Mouse (Mus musculus): ENCODE measurements around the gene B3gnt8. TPM values are rescaled to one million over a fixed set of nuclear protein-coding genes. Genes with fewer than 3 reads are reported as not detected.
"Not testable (repeated sequence)": the region's sequence is repeated elsewhere in the genome, so short reads cannot be mapped to it uniquely, and the experiment has no call there.

Gene B3gnt8
- polyA plus RNA-seq (2015; fragmentation: Nextera tagmentation; extraction: Ambion mirVana) = 13.5 and 13.8 TPM in 2 replicates

DNA sequence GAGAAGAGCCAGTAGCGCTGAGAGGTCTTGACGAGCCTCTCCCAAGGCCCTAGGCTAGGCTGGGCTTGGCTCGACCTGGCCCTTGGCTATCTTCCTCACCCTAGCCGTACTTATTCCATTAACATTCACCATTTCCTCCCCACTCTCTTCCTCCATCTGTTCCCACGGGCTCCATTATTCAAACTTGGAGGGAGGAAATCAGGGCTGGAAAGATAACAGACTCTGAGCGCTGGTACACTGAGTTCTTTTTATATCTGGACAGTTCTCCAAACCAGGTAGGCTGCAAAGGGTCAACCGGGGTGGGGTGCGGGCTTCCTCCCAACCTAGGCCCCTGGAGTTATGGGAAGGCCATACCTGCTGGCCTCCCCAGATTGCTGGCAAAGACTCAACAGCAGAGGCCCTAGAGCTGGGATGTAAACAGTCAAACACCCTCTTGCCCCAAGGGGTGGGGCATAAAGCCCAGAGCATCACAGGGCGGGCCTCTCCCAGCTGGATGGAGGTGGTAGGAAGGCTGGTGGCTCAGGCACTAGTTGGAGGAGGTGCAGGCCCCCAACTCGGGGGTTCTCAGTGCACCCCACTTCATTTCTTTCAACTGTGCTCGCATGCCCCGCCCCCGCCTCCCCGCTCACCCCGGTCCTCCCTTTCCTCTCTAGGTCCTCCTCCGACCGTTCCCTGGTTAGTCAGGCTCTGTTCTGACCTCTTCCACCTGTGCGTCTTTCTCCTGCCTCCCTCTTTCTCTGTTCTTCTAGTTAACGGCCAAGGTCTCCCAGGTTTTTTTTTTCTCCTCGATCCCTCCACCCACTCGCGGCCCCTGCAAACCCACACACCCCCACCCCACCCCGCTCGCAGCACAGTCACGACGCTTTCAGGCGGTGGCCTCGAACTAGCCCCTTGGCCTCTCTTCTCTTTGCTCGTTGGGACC lies at the start of gene B3gnt8:
B3gnt8 (plus strand) TSS at position 146 of the 922 bp plus-strand sequence.
- H3K9ac ChIP-seq = peak within 1 kb of the TSS; percentile 48
- peak within 1 kb of the TSS; percentile 66 for H3K27ac ChIP-seq (replicated peaks)
- ATAC-seq (ENCODE audit: insufficient number of reproducible peaks, low FRiP score, low TSS enrichment, low read depth) = no peak
- H3K4me3 ChIP-seq (replicated peaks) = peak within 1 kb of the TSS; percentile 48
- 18% methylated on average over 29 of the region's 29 CpGs for WGBS
- no peaks in the 10 kb centered on the region for H3K27me3 ChIP-seq
- peak within 1 kb of the TSS; percentile 78 for H3K4me2 ChIP-seq (replicated peaks)
- peaks cover 42% of the 10 kb centered on the region for H3K36me3 ChIP-seq
- H3K4me1 ChIP-seq = peaks cover 35% of the 10 kb centered on the region
- no peaks in the 10 kb centered on the region for H3K9me3 ChIP-seq (replicated peaks)

DNA sequence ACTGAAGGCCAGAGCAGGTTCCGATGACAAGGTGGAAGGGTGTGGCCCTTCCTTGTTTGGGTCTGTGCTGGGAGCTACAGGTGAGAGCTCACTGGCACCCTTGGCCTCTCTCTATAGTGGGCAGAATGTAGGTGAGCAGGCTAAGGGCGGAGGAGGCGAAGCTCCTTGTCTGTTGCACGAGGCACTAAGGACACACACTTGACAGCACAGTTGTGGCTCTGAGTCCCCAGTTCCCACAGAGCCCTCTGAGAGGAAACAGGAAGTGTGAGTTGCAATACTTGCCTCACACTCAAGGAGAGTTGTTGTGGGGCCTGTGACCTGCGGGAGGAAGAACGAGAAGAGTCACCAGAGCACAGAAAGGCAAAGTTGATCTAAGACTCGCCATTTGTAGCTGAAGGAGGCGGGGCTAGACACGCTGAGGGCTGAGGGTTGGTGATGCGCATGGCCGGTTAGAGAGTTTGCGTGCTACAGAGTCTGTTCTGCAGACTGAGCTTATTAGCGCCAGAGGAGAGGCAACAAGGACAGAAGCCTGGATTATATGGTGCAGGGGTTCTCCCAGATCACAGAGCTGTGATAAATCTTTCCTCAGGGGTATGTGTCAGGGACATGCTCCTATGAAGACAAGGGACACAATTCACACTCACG lies 49.5 kb upstream of the B3gnt8 start:
- not testable (repeated sequence) for H3K36me3 ChIP-seq; H3K27me3 ChIP-seq; H3K9ac ChIP-seq; H3K4me1 ChIP-seq; H3K9me3 ChIP-seq (replicated peaks); ATAC-seq (ENCODE audit: insufficient number of reproducible peaks, low FRiP score, low TSS enrichment, low read depth); H3K4me3 ChIP-seq (replicated peaks); H3K4me2 ChIP-seq (replicated peaks)
- peak overlapping the region; percentile 77 for H3K27ac ChIP-seq (replicated peaks)
- WGBS = 62% methylated on average over 12 of the region's 14 CpGs

DNA sequence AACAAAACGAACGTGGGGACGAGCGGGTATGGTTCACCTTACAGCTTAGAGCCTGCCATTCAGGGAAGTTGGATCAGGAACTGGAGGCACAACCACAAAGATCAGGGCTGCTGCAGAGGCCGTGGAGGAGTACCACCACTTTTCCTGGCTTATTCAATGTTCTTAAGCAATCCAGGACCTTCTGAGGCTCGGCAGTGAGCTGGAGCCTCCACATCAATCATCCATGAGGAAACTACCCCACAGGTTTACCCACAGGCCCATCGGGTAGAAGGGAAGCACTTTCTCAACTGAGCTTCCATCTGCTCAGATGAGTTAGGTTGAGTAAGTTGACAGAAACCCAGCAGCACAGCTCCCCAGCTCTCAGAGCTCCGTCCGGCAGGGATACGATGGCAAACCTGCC lies 47.0 kb upstream of the B3gnt8 start:
- Histone ChIP-seq H3K4me3 (replicated peaks) (no peak overlapping the region), H3K9me3 (replicated peaks) (no peaks in the 10 kb centered on the region), H3K36me3 (no peaks in the 10 kb centered on the region), H3K27me3 (no peaks in the 10 kb centered on the region), H3K4me1 (0 out of 2 replicates have a peak, but pooled peaks cover 4% of the 10 kb centered on the region), H3K27ac (replicated peaks) (no peak overlapping the region), H3K9ac (no peak overlapping the region), H3K4me2 (replicated peaks) (no peak overlapping the region)
- WGBS = 84% methylated on average over 10 of the region's 10 CpGs
- no peak for ATAC-seq (ENCODE audit: insufficient number of reproducible peaks, low FRiP score, low TSS enrichment, low read depth)

DNA sequence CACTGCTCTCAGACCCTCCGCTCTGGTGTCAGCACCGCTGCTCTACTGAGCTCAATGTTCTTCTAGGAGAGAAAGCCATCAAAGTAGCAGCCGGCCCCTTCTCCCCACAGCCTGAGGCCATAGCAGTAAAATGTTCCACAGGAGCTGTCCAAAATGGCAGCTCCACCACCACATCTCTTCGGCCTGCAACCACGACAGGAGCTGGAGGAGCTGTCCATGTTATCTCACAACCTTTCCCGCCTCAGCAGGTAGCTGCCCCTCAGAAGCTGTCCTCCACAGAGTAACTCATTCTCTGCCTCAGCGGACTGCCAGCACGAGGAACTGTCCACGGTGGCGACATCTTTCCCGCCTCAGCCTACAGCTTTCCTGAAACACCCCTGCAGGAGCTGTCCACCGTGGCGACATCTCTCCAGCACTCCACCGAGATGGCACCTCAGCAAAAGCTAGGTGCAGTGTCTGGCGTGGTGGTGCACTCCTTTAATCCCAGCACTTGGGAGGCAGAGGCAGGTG lies 44.1 kb upstream of the B3gnt8 start:
- no peak for ATAC-seq (ENCODE audit: insufficient number of reproducible peaks, low FRiP score, low TSS enrichment, low read depth)
- no peak overlapping the region for H3K9ac ChIP-seq
- no peaks in the 10 kb centered on the region for H3K4me1 ChIP-seq
- H3K9me3 ChIP-seq (replicated peaks) = no peaks in the 10 kb centered on the region
- no peak overlapping the region for H3K4me2 ChIP-seq (replicated peaks)
- no peaks in the 10 kb centered on the region for H3K36me3 ChIP-seq
- 87% methylated on average over 15 of the region's 15 CpGs for WGBS
- H3K4me3 ChIP-seq (replicated peaks) = no peak overlapping the region
- H3K27me3 ChIP-seq = no peaks in the 10 kb centered on the region
- no peak overlapping the region for H3K27ac ChIP-seq (replicated peaks)

GRCm38 (mm10) chr7:25584651-25585050 lies 41.8 kb upstream of the B3gnt8 start:
- Histone ChIP-seq H3K4me2 (replicated peaks) (no peak overlapping the region), H3K27me3 (no peaks in the 10 kb centered on the region), H3K4me1 (no peaks in the 10 kb centered on the region), H3K27ac (replicated peaks) (no peak overlapping the region), H3K9me3 (replicated peaks) (no peaks in the 10 kb centered on the region), H3K9ac (no peak overlapping the region), H3K36me3 (no peaks in the 10 kb centered on the region), H3K4me3 (replicated peaks) (no peak overlapping the region)
- ATAC-seq (ENCODE audit: insufficient number of reproducible peaks, low FRiP score, low TSS enrichment, low read depth) = no peak
- WGBS = 86% methylated on average over 5 of the region's 5 CpGs

DNA sequence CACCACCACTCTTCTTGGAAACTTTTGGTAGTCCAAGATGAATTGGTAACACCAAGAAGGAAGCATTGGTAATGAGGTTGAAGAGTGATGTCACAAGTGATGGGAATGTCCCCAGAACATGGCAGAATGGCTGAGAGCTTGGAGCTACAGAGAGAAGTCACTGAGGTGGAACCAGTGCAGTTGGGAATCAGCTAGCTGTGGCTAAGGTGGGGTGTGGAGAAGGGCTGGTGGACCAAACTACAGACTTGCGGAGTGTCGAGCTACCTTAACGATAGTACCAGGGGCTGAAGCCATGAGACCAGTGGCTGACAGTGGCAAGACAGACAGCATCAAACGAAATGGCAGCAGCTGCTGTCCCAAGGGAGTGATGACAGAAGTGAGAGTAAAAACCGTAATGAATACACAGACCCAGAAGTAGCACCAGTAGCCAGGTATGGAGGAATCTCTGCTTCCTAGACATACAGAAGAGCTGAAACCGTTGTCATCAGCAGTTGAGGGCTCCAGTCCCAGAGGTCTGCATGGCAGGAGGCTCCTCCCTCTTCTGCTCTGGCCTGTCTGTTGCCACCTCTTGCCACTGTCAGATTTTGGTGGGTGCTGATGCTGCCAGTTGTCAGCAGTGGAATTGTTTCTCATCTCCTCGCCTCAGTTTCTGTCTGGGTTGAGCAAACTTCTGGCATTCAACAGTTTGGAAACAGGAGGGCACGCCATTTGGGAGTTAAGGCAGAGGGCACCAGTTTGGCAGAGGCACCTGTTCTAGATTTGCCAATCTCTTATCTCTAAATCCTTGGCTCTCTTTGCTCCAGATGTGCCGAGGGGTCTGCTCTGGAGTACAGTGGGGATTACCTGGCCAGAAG lies 40.9 kb upstream of the B3gnt8 start:
- no peaks in the 10 kb centered on the region for H3K27me3 ChIP-seq
- H3K27ac ChIP-seq (replicated peaks) = no peak overlapping the region
- H3K36me3 ChIP-seq = no peaks in the 10 kb centered on the region
- no peaks in the 10 kb centered on the region for H3K9me3 ChIP-seq (replicated peaks)
- no peak overlapping the region for H3K4me2 ChIP-seq (replicated peaks)
- no peak overlapping the region for H3K4me3 ChIP-seq (replicated peaks)
- H3K4me1 ChIP-seq = no peaks in the 10 kb centered on the region
- H3K9ac ChIP-seq = no peak overlapping the region
- 76% methylated on average over 9 of the region's 9 CpGs for WGBS
- no peak for ATAC-seq (ENCODE audit: insufficient number of reproducible peaks, low FRiP score, low TSS enrichment, low read depth)

DNA sequence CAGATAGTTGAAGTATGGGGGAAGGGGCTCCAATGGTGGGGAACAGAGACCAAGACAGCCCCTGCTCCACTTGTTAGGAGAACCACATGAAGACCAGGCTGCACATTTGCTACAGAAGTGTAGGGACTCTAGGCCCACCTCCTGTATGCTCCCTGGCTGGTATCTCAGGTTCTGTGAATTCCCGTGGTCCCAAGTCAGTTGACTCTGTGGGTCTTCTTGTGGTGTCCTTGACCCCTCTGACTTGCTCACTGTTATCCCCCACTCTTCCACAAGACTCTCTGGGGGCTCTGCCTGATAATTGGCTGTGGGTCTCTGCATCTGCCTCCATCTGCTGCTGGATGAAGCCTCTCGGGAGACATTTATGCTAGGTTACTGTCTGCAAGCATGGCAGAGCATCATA lies 35.2 kb upstream of the B3gnt8 start:
- Histone ChIP-seq H3K27me3 (no peaks in the 10 kb centered on the region), H3K36me3 (no peaks in the 10 kb centered on the region), H3K27ac (replicated peaks) (no peak overlapping the region), H3K4me3 (replicated peaks) (no peak overlapping the region), H3K9me3 (replicated peaks) (no peaks in the 10 kb centered on the region), H3K4me1 (no peaks in the 10 kb centered on the region), H3K4me2 (replicated peaks) (no peak overlapping the region), H3K9ac (no peak overlapping the region)
- WGBS = 70% methylated on average over 2 of the region's 2 CpGs
- no peak for ATAC-seq (ENCODE audit: insufficient number of reproducible peaks, low FRiP score, low TSS enrichment, low read depth)

GRCm38 (mm10) chr7:25593859-25594258 lies 32.6 kb upstream of the B3gnt8 start:
- Histone ChIP-seq H3K9me3 (replicated peaks) (no peaks in the 10 kb centered on the region), H3K4me3 (replicated peaks) (no peak overlapping the region), H3K4me2 (replicated peaks) (no peak overlapping the region), H3K36me3 (no peaks in the 10 kb centered on the region), H3K4me1 (no peaks in the 10 kb centered on the region), H3K9ac (no peak overlapping the region), H3K27me3 (no peaks in the 10 kb centered on the region), H3K27ac (replicated peaks) (no peak overlapping the region)
- no peak for ATAC-seq (ENCODE audit: insufficient number of reproducible peaks, low FRiP score, low TSS enrichment, low read depth)
- 72% methylated on average over 3 of the region's 3 CpGs for WGBS

DNA sequence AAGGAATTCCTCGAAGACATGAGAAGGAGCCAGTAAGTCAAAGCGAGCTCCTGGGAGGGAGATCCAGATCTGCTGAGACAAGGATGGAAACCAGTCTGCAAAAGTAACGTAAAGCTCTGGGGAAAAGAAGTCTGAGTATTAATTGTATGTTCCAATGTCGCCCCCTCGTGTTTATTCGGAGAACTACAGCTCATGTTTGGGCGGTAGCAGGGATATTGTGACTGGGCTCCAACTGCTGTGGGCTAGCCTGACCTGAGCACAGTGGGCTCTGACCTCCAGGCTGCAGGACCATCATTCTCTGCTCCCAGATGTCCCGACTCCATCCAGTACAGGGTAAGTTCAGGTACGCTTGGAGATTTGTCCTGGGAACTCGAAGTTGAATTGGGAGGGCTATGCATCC lies 26.8 kb upstream of the B3gnt8 start:
- Histone ChIP-seq H3K27ac (replicated peaks) (no peak overlapping the region), H3K9me3 (replicated peaks) (no peaks in the 10 kb centered on the region), H3K4me2 (replicated peaks) (no peak overlapping the region), H3K9ac (no peak overlapping the region), H3K36me3 (no peaks in the 10 kb centered on the region), H3K4me3 (replicated peaks) (no peak overlapping the region), H3K4me1 (no peaks in the 10 kb centered on the region), H3K27me3 (no peaks in the 10 kb centered on the region)
- 16% methylated on average over 10 of the region's 10 CpGs for WGBS
- no peak for ATAC-seq (ENCODE audit: insufficient number of reproducible peaks, low FRiP score, low TSS enrichment, low read depth)

DNA sequence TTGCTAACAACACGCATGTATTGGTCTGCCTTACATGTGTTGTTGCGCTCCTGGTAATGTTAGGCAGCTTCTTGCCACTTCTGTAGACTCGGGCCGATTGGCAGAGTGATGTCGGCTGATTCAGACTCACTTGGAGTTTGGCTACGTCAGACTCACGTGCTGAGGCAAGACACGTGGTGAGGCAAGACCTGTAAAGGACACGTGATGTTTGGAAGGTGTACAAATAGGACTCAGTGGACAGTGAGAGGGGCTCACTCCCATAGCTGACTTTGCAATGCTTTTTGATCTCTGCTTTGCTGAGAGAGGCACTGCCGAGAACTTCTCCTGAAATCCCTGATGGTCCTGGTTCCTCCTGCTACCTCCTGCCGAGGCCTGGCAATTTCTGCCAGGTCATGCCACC lies 25.8 kb upstream of the B3gnt8 start:
- 83% methylated on average over 11 of the region's 11 CpGs for WGBS
- Histone ChIP-seq H3K9ac (no peak overlapping the region), H3K27me3 (no peaks in the 10 kb centered on the region), H3K9me3 (replicated peaks) (no peaks in the 10 kb centered on the region), H3K4me3 (replicated peaks) (no peak overlapping the region), H3K4me2 (replicated peaks) (no peak overlapping the region), H3K4me1 (no peaks in the 10 kb centered on the region), H3K36me3 (no peaks in the 10 kb centered on the region), H3K27ac (replicated peaks) (no peak overlapping the region)
- ATAC-seq (ENCODE audit: insufficient number of reproducible peaks, low FRiP score, low TSS enrichment, low read depth) = no peak

- no peak overlapping the region for H3K27ac ChIP-seq (replicated peaks)
- no peaks in the 10 kb centered on the region for H3K9me3 ChIP-seq (replicated peaks)
- H3K4me3 ChIP-seq (replicated peaks) = no peak overlapping the region
- H3K4me1 ChIP-seq = no peaks in the 10 kb centered on the region
- 87% methylated on average over 16 of the region's 16 CpGs for WGBS
- no peak overlapping the region for H3K9ac ChIP-seq
- no peaks in the 10 kb centered on the region for H3K36me3 ChIP-seq
- no peak overlapping the region for H3K4me2 ChIP-seq (replicated peaks)
- ATAC-seq (ENCODE audit: insufficient number of reproducible peaks, low FRiP score, low TSS enrichment, low read depth) = no peak
- no peaks in the 10 kb centered on the region for H3K27me3 ChIP-seq
Observed at GRCm38 (mm10) chr7:25601346-25601745, 25.1 kb upstream of the B3gnt8 start.
